Mouse (Mus musculus): ENCODE results near the gene Glis3.

Glis3 gene

GRCm38 (mm10) chr19:28375746-28376145 lies 304.1 kb downstream of the Glis3 start:
- DNase-seq, result no peak

- DNase-seq, result no peak
These were observed 305.4 kb downstream of the Glis3 start for GRCm38 (mm10) chr19:28374524-28374923.

GRCm38 (mm10) chr19:28368215-28368614 lies 311.7 kb downstream of the Glis3 start:
- no peak for DNase-seq

- no peak for DNase-seq
These were observed 312.6 kb downstream of the Glis3 start for GRCm38 (mm10) chr19:28367274-28367673.

- DNase-seq, result no peak
These were observed 313.1 kb downstream of the Glis3 start for GRCm38 (mm10) chr19:28366766-28367165.

- DNase-seq, result no peak
These were observed 314.0 kb downstream of the Glis3 start for GRCm38 (mm10) chr19:28365897-28366296.

- DNase-seq, result no peak
These were observed 319.0 kb downstream of the Glis3 start for GRCm38 (mm10) chr19:28360884-28361283.

GRCm38 (mm10) chr19:28357595-28357994 lies 322.3 kb downstream of the Glis3 start:
- DNase-seq, result no peak

- DNase-seq, result no peak
These were observed 328.5 kb downstream of the Glis3 start for GRCm38 (mm10) chr19:28351068-28352066.

- peak; percentile 58 for DNase-seq
These were observed 332.6 kb downstream of the Glis3 start for GRCm38 (mm10) chr19:28347080-28347825.

GRCm38 (mm10) chr19:28343640-28344039 lies 336.2 kb downstream of the Glis3 start:
- no peak for DNase-seq

GRCm38 (mm10) chr19:28337574-28337973 lies 342.3 kb downstream of the Glis3 start:
- no peak for DNase-seq

GRCm38 (mm10) chr19:28336651-28337510 lies 343.0 kb downstream of the Glis3 start:
- DNase-seq, result no peak

- no peak for DNase-seq
These were observed 344.0 kb downstream of the Glis3 start for GRCm38 (mm10) chr19:28335890-28336289.

GRCm38 (mm10) chr19:28333007-28333766 lies 346.7 kb downstream of the Glis3 start:
- no peak for DNase-seq

GRCm38 (mm10) chr19:28328444-28329110 lies 351.3 kb downstream of the Glis3 start:
- no peak for DNase-seq

- no peak for DNase-seq
These were observed 352.3 kb downstream of the Glis3 start for GRCm38 (mm10) chr19:28327536-28327935.

GRCm38 (mm10) chr19:28306036-28306435 lies 373.8 kb downstream of the Glis3 start:
- no peak for DNase-seq

- DNase-seq, result no peak
These were observed 374.4 kb downstream of the Glis3 start for GRCm38 (mm10) chr19:28305510-28305909.

- DNase-seq, result no peak
These were observed 377.0 kb downstream of the Glis3 start for GRCm38 (mm10) chr19:28302831-28303242.

- DNase-seq, result no peak
These were observed 379.7 kb downstream of the Glis3 start for GRCm38 (mm10) chr19:28300226-28300625.
